Mouse (Mus musculus): ENCODE measurements at regions not wholly inside any gene's neighbourhood (a gene's known extent, or its start where the extent isn't known, plus 50 kb on each side); places are given as distances from the start of the nearest gene placed in this dataset.

DNA sequence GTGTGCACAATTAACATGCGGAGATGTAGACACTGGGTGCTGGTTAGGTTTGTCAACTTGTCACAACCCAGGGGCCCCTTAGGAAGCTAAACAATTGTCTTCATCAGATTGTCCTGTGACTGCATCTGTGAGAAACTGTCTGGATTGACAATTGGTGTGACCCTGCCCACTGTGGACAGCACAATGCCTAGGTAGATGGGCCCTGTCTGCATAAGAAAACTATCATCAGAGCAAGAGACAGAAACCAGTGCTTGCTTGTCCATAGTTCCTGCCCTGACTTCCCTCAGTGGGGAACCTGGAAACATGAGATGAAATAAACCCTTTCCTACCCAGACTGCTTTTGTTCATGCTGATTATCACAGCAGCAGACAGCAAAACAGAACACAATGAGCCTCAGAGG is 63.5 kb upstream of the Tyw5 start:
- H3K9me3 ChIP-seq = no peaks in the 10 kb centered on the region
- ATAC-seq = no peak
- H3K9ac ChIP-seq = no peak overlapping the region
- H3K27ac ChIP-seq = no peak overlapping the region
- H3K27me3 ChIP-seq (replicated peaks) = no peaks in the 10 kb centered on the region
- no peak overlapping the region for H3K4me3 ChIP-seq (replicated peaks)
- 96% methylated on average over 1 of the region's 1 CpGs for WGBS
- H3K4me1 ChIP-seq (replicated peaks) = no peaks in the 10 kb centered on the region
- H3K36me3 ChIP-seq = no peaks in the 10 kb centered on the region
- H3K4me2 ChIP-seq (replicated peaks) = no peak overlapping the region

GRCm38 (mm10) chr1:57472235-57472634 is 65.3 kb upstream of the Tyw5 start:
- H3K9me3 ChIP-seq = no peaks in the 10 kb centered on the region
- H3K27me3 ChIP-seq (replicated peaks) = no peaks in the 10 kb centered on the region
- no peaks in the 10 kb centered on the region for H3K36me3 ChIP-seq
- no peak for ATAC-seq
- no peak overlapping the region for H3K9ac ChIP-seq
- H3K4me2 ChIP-seq (replicated peaks) = no peak overlapping the region
- WGBS = 47% methylated on average over 1 of the region's 1 CpGs
- H3K4me3 ChIP-seq (replicated peaks) = no peak overlapping the region
- H3K27ac ChIP-seq = no peak overlapping the region
- no peaks in the 10 kb centered on the region for H3K4me1 ChIP-seq (replicated peaks)

DNA sequence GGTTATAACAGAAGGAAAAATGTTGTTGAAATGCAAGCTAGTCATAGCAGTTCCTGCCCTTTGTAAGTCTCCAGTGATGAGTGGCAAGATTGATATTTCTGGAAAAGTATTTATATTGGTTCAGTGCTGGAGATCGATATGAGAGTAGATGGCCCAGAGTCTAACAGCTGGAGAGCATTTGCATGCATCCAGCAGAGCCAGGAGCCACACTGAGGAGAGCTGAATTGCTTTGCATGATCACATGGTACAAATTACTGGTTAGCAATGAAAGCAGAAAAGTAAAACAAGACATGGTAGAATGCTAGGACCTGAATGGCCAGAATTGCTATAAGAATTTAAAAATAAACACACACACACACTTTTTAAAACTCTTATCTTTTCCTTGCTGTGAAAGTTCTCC is 70.8 kb upstream of the Tyw5 start:
- no peaks in the 10 kb centered on the region for H3K36me3 ChIP-seq
- H3K4me1 ChIP-seq (replicated peaks) = no peaks in the 10 kb centered on the region
- no peak overlapping the region for H3K4me3 ChIP-seq (replicated peaks)
- H3K27ac ChIP-seq = no peak overlapping the region
- WGBS = 57% methylated on average over 1 of the region's 1 CpGs
- H3K9me3 ChIP-seq = no peaks in the 10 kb centered on the region
- H3K27me3 ChIP-seq (replicated peaks) = no peaks in the 10 kb centered on the region
- no peak for ATAC-seq
- no peak overlapping the region for H3K4me2 ChIP-seq (replicated peaks)
- no peak overlapping the region for H3K9ac ChIP-seq

DNA sequence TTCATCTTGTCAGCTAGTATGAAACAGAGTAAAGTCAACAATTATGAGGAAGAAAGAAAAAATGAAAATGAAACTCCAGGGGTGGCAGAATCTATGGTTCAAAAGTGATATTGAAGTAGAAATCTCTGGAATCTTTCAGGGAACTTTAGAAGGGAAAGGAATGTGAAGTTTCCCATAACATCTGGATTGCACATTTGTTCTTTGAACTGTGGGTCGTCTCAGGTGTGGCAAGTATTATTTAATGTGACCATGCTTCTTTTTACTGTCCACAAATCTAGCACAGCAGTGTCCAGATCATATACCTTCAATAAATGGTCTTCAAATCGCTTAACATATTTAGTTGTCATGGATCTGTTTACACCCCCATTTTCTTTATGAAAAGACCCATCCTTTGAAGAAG is 71.2 kb upstream of the Tyw5 start:
- Histone ChIP-seq H3K9ac (no peak overlapping the region), H3K36me3 (no peaks in the 10 kb centered on the region), H3K4me2 (replicated peaks) (no peak overlapping the region), H3K4me1 (replicated peaks) (no peaks in the 10 kb centered on the region), H3K4me3 (replicated peaks) (no peak overlapping the region), H3K27ac (no peak overlapping the region), H3K9me3 (no peaks in the 10 kb centered on the region), H3K27me3 (replicated peaks) (no peaks in the 10 kb centered on the region)
- WGBS = 66% methylated on average over 2 of the region's 2 CpGs
- no peak for ATAC-seq

DNA sequence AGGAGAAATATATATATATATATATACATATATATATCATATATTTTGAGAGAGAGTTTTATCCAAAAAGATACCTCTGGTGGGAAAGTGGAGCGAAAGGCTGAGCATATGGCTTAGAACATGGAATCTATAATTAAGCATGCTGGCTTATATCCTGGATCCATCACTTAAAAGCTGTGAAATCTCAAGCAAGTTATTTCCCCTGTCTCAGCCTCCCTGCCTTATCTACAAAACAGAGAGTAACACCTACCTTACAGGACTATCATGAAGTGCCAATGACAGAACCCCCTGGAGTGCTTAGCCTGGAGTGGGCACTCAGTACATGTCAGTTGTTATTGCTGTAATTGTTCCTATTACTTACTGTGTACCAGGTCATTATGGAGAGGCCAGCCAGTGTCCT is 71.9 kb upstream of the Tyw5 start:
- no peak for ATAC-seq
- H3K9me3 ChIP-seq = no peaks in the 10 kb centered on the region
- H3K27me3 ChIP-seq (replicated peaks) = no peaks in the 10 kb centered on the region
- no peaks in the 10 kb centered on the region for H3K36me3 ChIP-seq
- no peaks in the 10 kb centered on the region for H3K4me1 ChIP-seq (replicated peaks)
- no peak overlapping the region for H3K4me3 ChIP-seq (replicated peaks)
- no peak overlapping the region for H3K9ac ChIP-seq
- no peak overlapping the region for H3K4me2 ChIP-seq (replicated peaks)
- no peak overlapping the region for H3K27ac ChIP-seq
- 83% methylated on average over 1 of the region's 1 CpGs for WGBS

GRCm38 (mm10) chr1:57479566-57479965 is 72.7 kb upstream of the Tyw5 start:
- Histone ChIP-seq H3K4me3 (replicated peaks) (no peak overlapping the region), H3K9me3 (no peaks in the 10 kb centered on the region), H3K4me1 (replicated peaks) (no peaks in the 10 kb centered on the region), H3K27ac (0 out of 2 replicates have a peak overlapping the region, but pooled peaks have one; percentile 17), H3K36me3 (no peaks in the 10 kb centered on the region), H3K9ac (no peak overlapping the region), H3K4me2 (replicated peaks) (no peak overlapping the region), H3K27me3 (replicated peaks) (no peaks in the 10 kb centered on the region)
- no peak for ATAC-seq
- WGBS = 53% methylated on average over 4 of the region's 4 CpGs

DNA sequence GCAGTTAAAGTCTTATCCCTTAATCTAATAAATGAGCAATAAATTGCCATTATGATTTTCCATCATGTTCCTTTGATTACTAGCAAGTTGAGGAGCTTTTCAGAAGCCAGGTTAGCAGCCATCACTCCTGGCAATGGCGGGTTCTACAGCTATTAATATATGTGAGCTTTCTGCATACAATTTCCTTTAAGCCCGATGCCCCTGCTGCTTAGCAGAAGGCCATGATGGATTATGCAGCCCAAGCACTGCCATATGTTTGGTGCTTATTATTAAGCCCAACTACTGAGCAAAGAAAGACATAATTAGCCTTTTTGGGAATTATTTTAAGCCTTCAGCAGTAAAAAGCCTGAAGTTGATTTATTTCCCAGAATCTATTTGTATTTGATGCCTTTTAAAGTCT is 82.3 kb upstream of the Tyw5 start:
- 59% methylated on average over 2 of the region's 2 CpGs for WGBS
- no peaks in the 10 kb centered on the region for H3K9me3 ChIP-seq
- H3K27me3 ChIP-seq (replicated peaks) = no peaks in the 10 kb centered on the region
- no peak overlapping the region for H3K9ac ChIP-seq
- H3K4me1 ChIP-seq (replicated peaks) = no peaks in the 10 kb centered on the region
- H3K4me2 ChIP-seq (replicated peaks) = no peak overlapping the region
- H3K36me3 ChIP-seq = no peaks in the 10 kb centered on the region
- no peak overlapping the region for H3K4me3 ChIP-seq (replicated peaks)
- ATAC-seq = no peak
- no peak overlapping the region for H3K27ac ChIP-seq

GRCm38 (mm10) chr1:57489588-57489987 is 82.7 kb upstream of the Tyw5 start:
- no peak overlapping the region for H3K4me3 ChIP-seq (replicated peaks)
- ATAC-seq = no peak
- H3K36me3 ChIP-seq = no peaks in the 10 kb centered on the region
- H3K9me3 ChIP-seq = no peaks in the 10 kb centered on the region
- H3K27me3 ChIP-seq (replicated peaks) = no peaks in the 10 kb centered on the region
- H3K4me2 ChIP-seq (replicated peaks) = no peak overlapping the region
- H3K27ac ChIP-seq = no peak overlapping the region
- H3K4me1 ChIP-seq (replicated peaks) = no peaks in the 10 kb centered on the region
- H3K9ac ChIP-seq = no peak overlapping the region
- WGBS = 65% methylated on average over 6 of the region's 6 CpGs

DNA sequence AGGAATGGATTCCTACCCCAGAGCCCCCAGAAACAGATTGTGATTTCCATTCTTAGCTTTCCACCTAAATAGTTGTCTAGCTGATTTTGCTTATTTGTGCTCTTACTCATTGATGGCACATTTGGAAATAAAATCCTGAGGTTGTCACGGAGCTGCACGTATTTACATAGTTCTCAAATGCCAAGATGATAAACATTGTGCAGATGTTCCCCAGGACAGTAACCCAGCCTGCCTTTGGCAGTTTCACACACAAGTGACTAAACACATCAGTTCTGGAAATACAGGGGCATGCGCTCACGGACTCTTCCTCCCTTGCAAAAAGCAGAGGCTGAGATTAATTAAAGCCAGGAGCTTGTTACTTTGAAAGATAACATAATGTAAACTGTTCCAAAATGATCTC is 83.1 kb upstream of the Tyw5 start:
- no peak overlapping the region for H3K27ac ChIP-seq
- 50% methylated on average over 4 of the region's 4 CpGs for WGBS

GRCm38 (mm10) chr1:57492696-57493095 is 85.8 kb upstream of the Tyw5 start:
- no peaks in the 10 kb centered on the region for H3K9me3 ChIP-seq
- H3K9ac ChIP-seq = no peak overlapping the region
- H3K36me3 ChIP-seq = no peaks in the 10 kb centered on the region
- no peak overlapping the region for H3K27ac ChIP-seq
- no peak overlapping the region for H3K4me2 ChIP-seq (replicated peaks)
- no peak for ATAC-seq
- WGBS = 64% methylated on average over 2 of the region's 2 CpGs
- H3K27me3 ChIP-seq (replicated peaks) = no peaks in the 10 kb centered on the region
- H3K4me3 ChIP-seq (replicated peaks) = no peak overlapping the region
- no peaks in the 10 kb centered on the region for H3K4me1 ChIP-seq (replicated peaks)

More for the DNA sequence above, 83.1 kb upstream of the Tyw5 start:
- H3K9me3 ChIP-seq = no peaks in the 10 kb centered on the region
- H3K27me3 ChIP-seq (replicated peaks) = no peaks in the 10 kb centered on the region
- no peak overlapping the region for H3K4me3 ChIP-seq (replicated peaks)
- ATAC-seq = no peak
- H3K4me1 ChIP-seq (replicated peaks) = no peaks in the 10 kb centered on the region
- H3K9ac ChIP-seq = no peak overlapping the region
- H3K4me2 ChIP-seq (replicated peaks) = no peak overlapping the region
- no peaks in the 10 kb centered on the region for H3K36me3 ChIP-seq

DNA sequence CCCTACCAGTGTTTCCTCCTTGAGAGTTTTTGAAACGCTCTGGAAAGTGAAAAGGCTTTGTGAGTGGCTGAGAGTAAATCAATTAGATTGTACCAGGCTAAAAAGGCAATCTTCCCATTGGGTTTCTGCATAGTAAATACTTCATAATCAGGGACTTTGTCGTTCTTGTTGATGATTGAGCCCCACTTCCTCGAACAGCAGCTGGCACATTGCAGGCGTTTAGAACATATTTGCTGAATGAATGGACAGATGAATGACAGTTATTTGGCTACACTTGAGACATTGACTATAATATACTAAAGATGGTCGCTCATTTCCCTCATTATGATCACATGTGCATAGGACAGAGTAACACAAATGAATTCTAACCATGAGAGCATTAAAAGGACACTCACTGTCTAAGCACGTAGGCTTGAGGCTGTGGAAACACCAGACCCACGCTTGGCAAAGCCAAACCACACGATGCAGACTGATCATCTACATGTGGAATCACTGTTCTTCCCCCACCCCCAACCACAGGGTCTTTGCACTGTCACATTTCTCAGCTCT is 90.7 kb upstream of the Tyw5 start:
- no peaks in the 10 kb centered on the region for H3K4me1 ChIP-seq (replicated peaks)
- 66% methylated on average over 8 of the region's 8 CpGs for WGBS
- no peak overlapping the region for H3K4me3 ChIP-seq (replicated peaks)
- no peak overlapping the region for H3K9ac ChIP-seq
- no peak overlapping the region for H3K4me2 ChIP-seq (replicated peaks)
- ATAC-seq = no peak
- H3K9me3 ChIP-seq = no peaks in the 10 kb centered on the region
- no peaks in the 10 kb centered on the region for H3K27me3 ChIP-seq (replicated peaks)
- no peaks in the 10 kb centered on the region for H3K36me3 ChIP-seq
- H3K27ac ChIP-seq = no peak overlapping the region

DNA sequence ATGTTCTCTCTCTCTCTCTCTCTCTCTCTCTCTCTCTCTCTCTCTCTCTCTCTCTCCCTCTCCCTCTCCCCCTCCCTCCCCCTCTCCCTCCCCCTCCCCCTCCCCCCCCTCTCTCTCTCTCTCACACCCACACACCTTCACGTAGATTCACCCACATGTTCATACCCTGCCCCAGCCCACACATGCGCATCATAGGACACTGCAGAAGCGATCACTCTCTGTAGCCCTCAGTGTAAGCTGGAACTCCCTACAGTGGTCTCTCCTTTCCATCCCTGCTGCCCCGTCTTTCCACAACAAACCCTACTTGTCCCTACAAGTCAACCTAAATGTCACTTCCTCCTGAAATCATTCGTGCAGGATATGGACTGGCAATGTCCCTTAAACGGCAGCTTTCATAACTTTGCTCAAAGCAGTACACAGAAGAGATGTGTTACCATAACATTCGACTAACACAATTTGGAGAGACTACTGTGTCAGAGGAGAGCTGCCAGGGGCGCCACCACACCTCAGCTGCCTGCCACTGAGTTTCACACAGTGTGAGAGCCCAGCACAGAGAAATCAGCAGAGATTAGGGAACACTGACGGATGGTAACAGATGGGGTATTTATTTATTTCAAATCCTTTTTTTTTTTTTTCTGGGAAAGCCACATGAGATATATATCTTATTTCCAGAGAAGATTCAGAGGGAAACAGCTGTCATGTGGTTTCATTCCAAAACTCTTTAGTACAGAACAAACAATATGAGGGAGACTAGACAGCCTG is 103.6 kb upstream of the Tyw5 start:
- Histone ChIP-seq H3K9ac (no peak overlapping the region), H3K27ac (no peak overlapping the region), H3K4me3 (replicated peaks) (no peak overlapping the region), H3K36me3 (no peaks in the 10 kb centered on the region), H3K4me2 (replicated peaks) (no peak overlapping the region), H3K27me3 (replicated peaks) (no peaks in the 10 kb centered on the region), H3K9me3 (no peaks in the 10 kb centered on the region), H3K4me1 (replicated peaks) (0 out of 2 replicates have a peak, but pooled peaks cover 4% of the 10 kb centered on the region)
- WGBS = 64% methylated on average over 8 of the region's 9 CpGs
- ATAC-seq = no peak

GRCm38 (mm10) chr1:57511902-57512301 is 105.0 kb upstream of the Tyw5 start:
- 93% methylated on average over 2 of the region's 2 CpGs for WGBS
- Histone ChIP-seq H3K4me1 (replicated peaks) (0 out of 2 replicates have a peak, but pooled peaks cover 4% of the 10 kb centered on the region), H3K9me3 (no peaks in the 10 kb centered on the region), H3K27ac (no peak overlapping the region), H3K36me3 (no peaks in the 10 kb centered on the region), H3K4me3 (replicated peaks) (no peak overlapping the region), H3K9ac (no peak overlapping the region), H3K4me2 (replicated peaks) (no peak overlapping the region), H3K27me3 (replicated peaks) (no peaks in the 10 kb centered on the region)
- no peak for ATAC-seq

Data from intestine, embryonic 15.5 days (tissue).